In genomic region chr13:112927287-112928001, GRCm38 (mm10) we compare ENCODE assay signal across 8 mouse cellular contexts. TPM values are rescaled to one million over a fixed set of nuclear protein-coding genes. Genes with fewer than 3 reads are reported as not detected.
DNase-seq lines count a peak whose midpoint lies in the region; ATAC-seq lines count a peak whose summit lies in the region.

Gene Mtrex, minus strand, starts transcription at chr13:112927398.
Gene Dhx29, plus strand, starts transcription at chr13:112927454.

- H3K4me2 ChIP-seq in lung, embryonic 16.5 days (ENCODE audit: low read depth, low read length): peak within 1 kb of the TSS; percentile 63

- H3K36me3 ChIP-seq in lung, embryonic 16.5 days (ENCODE audit: control insufficient read depth, insufficient read depth, low read length): no peaks in the 10 kb centered on the region

- WGBS in lung, embryonic 16.5 days: under 1% methylated on average over 57 of the region's 57 CpGs

- H3K27ac ChIP-seq in lung, embryonic 16.5 days (ENCODE audit: low read length): peak within 1 kb of the TSS; percentile 91

- H3K4me1 ChIP-seq in lung, embryonic 16.5 days (replicated peaks; ENCODE audit: control insufficient read depth, insufficient read depth, low read length): peaks cover 16% of the 10 kb centered on the region

- ATAC-seq in hematopoietic stem cell, adult 5-6 weeks (replicated peaks in 1 of 2; ENCODE audit: insufficient read depth in 1 of 2, low FRiP score in 2 of 2, low TSS enrichment in 1 of 2, low read depth in 1 of 2, poor library complexity in 2 of 2, severe bottlenecking in 2 of 2): peak; percentile 97 to 98
- ATAC-seq in lung, embryonic 16.5 days (ENCODE audit: low read depth): peak; percentile 99

- peak within 1 kb of the TSS; percentile 92 for H3K4me3 ChIP-seq in lung, embryonic 16.5 days (ENCODE audit: low read length)

- DNase-seq in MEL-GATA-1-ER (ENCODE audit: extremely low read depth, low read depth): peak; percentile 96
- DNase-seq in cerebellum, adult 8-10 months: peak; percentile 99
- DNase-seq in forelimb bud, embryonic 11.5 days (ENCODE audit: low read depth, low spot score): peak; percentile 98
- peak; percentile 99 for DNase-seq in layer of hippocampus, adult 9-10 months (ENCODE audit: low spot score)
- peak; percentile 99 for DNase-seq in ovary, postnatal 10 days (ENCODE audit: low spot score)
- peak; percentile 94 to 95 for DNase-seq in thymus, postnatal 10 days (ENCODE audit: low spot score in 2 of 2)

- peak within 1 kb of the TSS; percentile 86 for H3K9ac ChIP-seq in lung, embryonic 16.5 days (ENCODE audit: low read length)

- no peaks in the 10 kb centered on the region for H3K27me3 ChIP-seq in lung, embryonic 16.5 days (ENCODE audit: control insufficient read depth, insufficient read depth, low read depth, low read length)

- no peaks in the 10 kb centered on the region for H3K9me3 ChIP-seq in lung, embryonic 16.5 days (ENCODE audit: control insufficient read depth, low read length)

RNA-seq across cellular contexts. Expression of gene Mtrex, which starts in this region (rescaled TPM):
- 64.2 and 87.5 TPM in 2 replicates for total RNA-seq in hematopoietic stem cell, adult 5-6 weeks (2017)
- polyA plus RNA-seq in lung, embryonic 16.5 days (2015; fragmentation: Nextera tagmentation; extraction: Ambion mirVana): 63.7 and 67.0 TPM in 2 replicates

RNA-seq across cellular contexts. Expression of gene Dhx29, which starts in this region (rescaled TPM):
- total RNA-seq in hematopoietic stem cell, adult 5-6 weeks (2017): 17.0 and 24.0 TPM in 2 replicates
- 14.3 and 17.8 TPM in 2 replicates for polyA plus RNA-seq in lung, embryonic 16.5 days (2015; fragmentation: Nextera tagmentation; extraction: Ambion mirVana)

Comparison
In these comparisons a context has a peak if more than half of its experiments do, and no peak if none do; other contexts are left out.
1. Peak in every context shown above with its lines: DNase-seq, ATAC-seq, H3K4me3 ChIP-seq and H3K27ac ChIP-seq.